Mouse (Mus musculus): ENCODE results near the gene Met.

Gene Met

DNA sequence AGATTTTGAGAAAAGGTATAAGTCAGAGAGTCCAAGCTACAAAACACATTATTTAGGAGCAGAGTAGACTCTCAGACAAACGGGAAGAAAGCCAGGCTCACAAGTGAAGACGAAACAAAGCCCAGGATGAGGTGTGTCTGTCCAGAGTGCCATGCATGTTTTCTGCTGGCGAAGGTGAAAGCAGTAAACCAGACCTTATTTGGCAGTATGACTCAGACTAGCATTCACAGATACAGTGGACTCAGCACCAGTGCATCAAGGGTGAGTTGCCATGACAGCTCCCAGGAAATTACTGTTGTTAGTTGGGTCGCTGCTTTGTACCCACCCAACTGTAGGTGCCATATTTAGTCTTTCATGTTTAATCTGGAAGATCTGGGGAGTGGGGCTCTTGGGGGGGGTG, 149.1 kb downstream of the Met start:
- DNase-seq = no peak

DNA sequence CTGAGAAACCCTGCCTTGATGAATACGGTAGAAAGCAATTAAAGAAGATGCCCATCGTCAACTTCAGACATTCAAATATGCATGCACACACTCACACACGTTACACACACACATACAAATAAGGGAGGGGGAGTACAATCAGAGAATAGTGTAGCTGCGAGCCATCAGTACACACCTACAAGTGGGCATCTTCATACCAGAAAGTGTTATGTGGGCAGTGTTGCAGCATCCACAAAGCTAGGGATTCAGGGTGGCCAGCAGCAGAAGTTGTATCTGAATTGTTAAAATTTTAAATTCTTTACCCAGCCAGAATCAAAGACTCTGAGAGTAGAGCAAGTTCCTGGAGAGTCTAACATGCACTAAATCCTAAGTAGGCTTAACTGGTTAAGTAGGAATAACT, 157.2 kb downstream of the Met start:
- no peak for DNase-seq

DNA sequence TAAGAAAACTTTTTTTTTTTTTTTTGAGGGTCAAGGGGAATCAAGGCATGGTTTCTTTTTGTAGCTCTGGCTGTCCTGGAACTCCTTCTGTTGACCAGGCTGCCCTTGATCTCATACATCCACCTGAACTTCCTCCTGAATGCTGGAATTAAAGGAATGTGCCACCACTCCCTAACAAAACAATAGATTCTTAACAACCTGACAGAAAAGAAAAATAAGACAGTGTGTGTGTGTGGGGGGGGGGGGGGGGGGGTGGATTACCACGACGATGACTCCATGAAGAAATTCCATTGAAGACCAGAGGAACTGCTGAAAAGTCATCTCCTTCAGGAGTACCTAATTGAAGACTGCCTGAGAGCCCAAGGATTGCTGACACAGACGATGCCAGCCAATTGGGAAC, 157.8 kb downstream of the Met start:
- no peak for DNase-seq

Measured in lung, postnatal 4 days (tissue).